Mouse (Mus musculus): ENCODE data around the gene Prokr2. TPM values are rescaled to one million over a fixed set of nuclear protein-coding genes. Genes with fewer than 3 reads are reported as not detected.
"Not testable (repeated sequence)": the region's sequence is repeated elsewhere in the genome, so short reads cannot be mapped to it uniquely, and the experiment has no call there.

Prokr2 gene
- total and polyA plus RNA-seq, 2 experiments from 2014 or later: 14.0 to 47.7 TPM

DNA sequence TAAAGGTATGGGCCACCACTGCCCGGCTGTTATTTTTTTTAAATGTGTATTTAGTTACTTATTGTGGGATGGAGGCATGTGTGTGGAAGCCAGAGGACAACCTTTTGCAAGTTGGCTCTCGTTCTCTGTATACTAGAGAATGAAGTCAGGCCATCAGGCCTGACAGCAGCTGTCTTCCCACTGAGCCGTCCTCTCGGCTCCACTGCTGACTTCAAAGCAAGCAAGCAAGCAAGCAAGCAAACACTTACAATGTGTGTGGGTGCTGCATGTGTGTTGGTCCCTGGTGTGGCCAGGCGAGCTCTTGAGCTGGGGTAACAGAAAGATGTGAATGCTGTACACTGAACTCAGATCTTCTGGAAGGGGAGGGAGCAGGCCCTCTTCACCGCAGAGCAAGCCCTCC lies 94.4 kb downstream of the Prokr2 start:
- Histone ChIP-seq H3K27ac (ENCODE audit: low read depth, low read length) (0 out of 2 replicates have a peak overlapping the region, but pooled peaks have one; percentile 81), H3K4me2 (ENCODE audit: low read depth) (no peak overlapping the region), H3K27me3 (ENCODE audit: insufficient read depth, low read length) (no peaks in the 10 kb centered on the region), H3K9me3 (ENCODE audit: low read length) (no peaks in the 10 kb centered on the region), H3K9ac (no peak overlapping the region), H3K4me3 (ENCODE audit: low read depth, low read length) (no peak overlapping the region), H3K4me1 (ENCODE audit: insufficient read depth) (peaks cover 10% of the 10 kb centered on the region), H3K36me3 (ENCODE audit: insufficient read depth) (peaks cover 24% of the 10 kb centered on the region)
- 78% methylated on average over 6 of the region's 6 CpGs for WGBS
- DNase-seq (no peak), ATAC-seq (no peak)
- TF ChIP-seq CTCF (IDR thresholded peaks at IDR 0.05; ENCODE audit: low read depth): no peak

DNA sequence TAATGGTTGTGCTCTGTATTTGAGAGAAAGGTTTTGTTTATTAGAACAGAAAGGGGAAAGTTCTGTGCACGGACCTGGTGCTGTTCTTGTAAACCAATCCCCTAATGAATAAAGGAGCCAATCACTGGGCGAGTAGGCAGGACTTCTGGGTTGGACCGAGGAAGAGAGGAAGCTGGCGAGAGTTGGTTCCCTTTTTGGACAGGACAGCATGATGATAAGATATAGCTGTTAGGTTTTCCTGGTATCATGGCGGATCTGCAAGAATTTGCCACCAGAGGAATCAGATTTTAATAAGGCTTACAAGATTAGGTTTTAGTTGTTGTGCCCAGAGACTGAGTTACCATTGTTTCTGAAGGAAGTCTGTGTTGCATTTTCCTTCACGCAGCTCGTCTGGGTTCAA lies 96.0 kb downstream of the Prokr2 start:
- H3K27me3 ChIP-seq (ENCODE audit: insufficient read depth, low read length); H3K9me3 ChIP-seq (ENCODE audit: low read length); H3K9ac ChIP-seq; H3K36me3 ChIP-seq (ENCODE audit: insufficient read depth); H3K4me1 ChIP-seq (ENCODE audit: insufficient read depth); ATAC-seq; H3K4me3 ChIP-seq (ENCODE audit: low read depth, low read length); H3K4me2 ChIP-seq (ENCODE audit: low read depth); H3K27ac ChIP-seq (ENCODE audit: low read depth, low read length); DNase-seq: not testable (repeated sequence)
- WGBS: 88% methylated on average over 5 of the region's 7 CpGs

Other genes starting within 250 kb of the Prokr2 start
- 49.2 and 57.2 TPM in 2 replicates for gene Slc23a2, start 240.3 kb downstream of the Prokr2 start, total RNA-seq (2014; rRNA removed)
- 29.0 and 36.2 TPM in 2 replicates for gene Slc23a2, start 240.3 kb downstream of the Prokr2 start, polyA plus RNA-seq (2015; fragmentation: Nextera tagmentation; extraction: Ambion mirVana)
- gene Tmem230, start 137.6 kb downstream of the Prokr2 start, total RNA-seq (2014; rRNA removed): 32.5 and 47.0 TPM in 2 replicates
- gene Tmem230, start 137.6 kb downstream of the Prokr2 start, polyA plus RNA-seq (2015; fragmentation: Nextera tagmentation; extraction: Ambion mirVana): 37.3 and 47.1 TPM in 2 replicates
- 141 and 151 TPM in 2 replicates for gene Pcna, start 132.1 kb downstream of the Prokr2 start, total RNA-seq (2014; rRNA removed)
- gene Pcna, start 132.1 kb downstream of the Prokr2 start, polyA plus RNA-seq (2015; fragmentation: Nextera tagmentation; extraction: Ambion mirVana): 124 and 136 TPM in 2 replicates
- 56.7 and 85.1 TPM in 2 replicates for gene Cds2, start 122.3 kb downstream of the Prokr2 start, total RNA-seq (2014; rRNA removed)
- 14.6 and 27.7 TPM in 2 replicates for gene Cds2, start 122.3 kb downstream of the Prokr2 start, polyA plus RNA-seq (2015; fragmentation: Nextera tagmentation; extraction: Ambion mirVana)
- 79.6 and 97.7 TPM in 2 replicates for gene Gpcpd1, start 202.3 kb upstream of the Prokr2 start, total RNA-seq (2014; rRNA removed)
- 71.5 and 80.1 TPM in 2 replicates for gene Gpcpd1, start 202.3 kb upstream of the Prokr2 start, polyA plus RNA-seq (2015; fragmentation: Nextera tagmentation; extraction: Ambion mirVana)

Measured in forebrain, postnatal 0 days (tissue).